Mouse (Mus musculus): ENCODE results near the gene Sbk3.
A peak's percentile ranks its signal among the peaks of the same experiment; 100 is the strongest.
"Not testable (repeated sequence)": the region's sequence is repeated elsewhere in the genome, so short reads cannot be mapped to it uniquely, and the experiment has no call there.

Gene Sbk3

DNA sequence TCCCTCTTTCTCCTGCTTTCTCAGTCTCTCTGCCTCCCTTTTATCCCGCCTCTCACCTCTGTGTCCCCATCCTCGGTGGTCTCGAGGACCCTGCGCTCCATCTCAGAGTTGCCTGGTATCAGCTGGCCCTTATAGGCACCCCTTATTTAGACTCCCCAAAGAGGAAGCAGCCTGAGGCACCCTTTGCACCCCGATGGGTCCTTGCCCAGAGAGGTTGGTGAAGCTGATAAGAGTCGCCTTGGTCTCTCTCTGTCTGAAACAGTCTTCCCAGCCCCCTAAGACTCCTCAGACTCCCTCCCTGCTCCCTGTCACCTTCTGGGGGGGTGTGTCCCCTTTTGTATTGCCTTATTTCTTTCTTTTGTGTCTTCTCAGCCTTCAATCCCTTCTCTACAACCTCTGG is at the start of gene Sbk3:
Gene Sbk3 (minus strand): TSS at position 101 of the 400 bp plus-strand sequence.
- no peak for DNase-seq (ENCODE audit: low read depth, low spot score)

DNA sequence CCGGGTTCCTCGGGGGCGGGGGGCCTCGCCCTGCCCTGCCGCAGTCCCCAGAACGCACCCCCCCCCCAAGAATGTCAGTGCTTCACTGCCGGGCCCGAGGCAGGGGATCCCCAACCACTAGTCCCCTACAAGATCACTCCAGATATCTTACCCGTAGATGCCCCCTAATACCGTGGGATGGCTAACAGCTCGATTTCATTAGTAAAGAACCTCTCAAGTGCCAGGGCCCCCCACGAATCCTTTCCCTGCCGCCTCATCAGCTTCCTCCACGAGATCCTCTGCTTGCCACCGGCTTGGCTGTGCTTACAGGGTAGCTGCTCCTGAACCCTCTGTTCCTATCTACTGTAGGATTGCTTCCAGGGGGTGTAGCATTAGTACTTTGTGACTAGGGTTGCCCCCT is 49.7 kb upstream of the Sbk3 start:
- no peak for DNase-seq (ENCODE audit: low read depth, low spot score)

DNA sequence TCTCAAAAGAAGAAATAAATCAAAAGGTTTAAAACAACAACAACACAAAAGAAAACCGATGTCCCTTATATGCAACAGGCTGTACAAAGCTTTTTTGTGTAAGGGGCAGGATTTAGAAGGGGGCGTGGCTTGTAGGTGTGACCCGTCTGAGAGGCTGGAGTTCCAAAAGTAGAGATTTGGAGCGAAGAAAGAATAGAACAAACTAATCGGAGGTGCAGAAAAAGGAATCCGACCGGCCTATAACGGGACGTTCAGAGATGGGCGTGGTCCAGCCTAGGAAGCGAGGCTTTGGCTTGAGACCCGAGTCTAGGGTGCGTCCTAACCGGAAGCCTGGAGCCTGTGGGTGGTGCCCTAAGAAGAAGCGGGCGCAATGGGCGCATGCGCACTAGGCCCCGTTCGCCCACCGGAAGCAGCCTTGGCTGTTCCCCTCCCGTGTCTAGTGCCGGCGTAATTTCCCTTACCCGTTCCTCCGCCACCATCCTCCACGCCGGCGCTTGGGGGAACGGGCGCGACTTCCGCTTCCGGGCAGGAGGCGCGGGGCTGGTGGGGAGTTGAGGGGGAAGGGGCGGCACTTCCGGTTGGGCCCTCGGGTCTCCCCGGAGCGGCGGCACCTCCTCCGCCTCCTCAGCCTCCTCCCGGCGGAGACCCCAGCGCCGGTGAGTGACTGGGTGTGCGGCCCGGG is 49.2 kb upstream of the Sbk3 start, which contains the start of the genes Zfp865 and Ccdc106:
Gene Zfp865 (plus strand): TSS at position 377 of the 682 bp plus-strand sequence.
Gene Ccdc106 (plus strand): TSS at position 554 of the 682 bp plus-strand sequence.
- DNase-seq (ENCODE audit: low read depth, low spot score) = peak; percentile 99

DNA sequence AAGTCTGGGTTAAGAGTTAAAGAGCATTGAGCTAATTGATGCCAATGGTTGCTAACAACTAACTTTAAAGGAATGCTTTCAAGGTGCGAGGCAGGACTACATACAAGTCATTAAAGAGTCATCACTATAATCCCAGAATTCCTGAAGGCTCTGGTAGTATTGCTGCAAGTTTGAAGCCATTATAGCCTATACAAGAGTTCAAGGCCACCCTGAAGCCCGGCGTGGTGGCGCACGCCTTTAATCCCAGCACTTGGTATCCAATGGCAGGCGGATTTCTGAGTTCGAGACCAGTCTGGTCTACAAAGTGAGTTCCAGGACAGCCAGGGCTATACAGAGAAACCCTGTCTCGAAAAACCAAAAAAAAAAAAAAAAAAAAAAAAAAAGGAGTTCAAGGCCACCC is 48.6 kb upstream of the Sbk3 start:
- not testable (repeated sequence) for DNase-seq (ENCODE audit: low read depth, low spot score)

DNA sequence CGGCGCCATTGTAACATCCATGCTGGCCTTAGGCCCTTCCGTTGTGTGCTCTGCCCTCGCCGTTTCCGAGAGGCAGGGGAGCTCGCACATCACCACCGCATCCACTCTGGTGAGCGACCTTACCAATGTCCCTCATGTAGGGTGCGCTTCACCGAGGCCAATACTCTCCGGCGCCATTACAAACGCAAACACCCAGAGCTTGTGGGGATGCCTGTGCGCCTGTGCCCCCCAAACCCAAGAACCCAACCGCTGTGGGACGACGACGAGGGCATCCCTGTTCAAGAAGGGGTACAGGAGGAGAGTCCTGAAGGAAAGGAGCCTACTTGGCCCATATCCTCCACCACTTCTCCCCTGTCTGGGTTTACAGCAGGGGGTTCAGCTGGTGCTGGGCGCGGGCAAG is 47.0 kb upstream of the Sbk3 start:
- DNase-seq (ENCODE audit: low read depth, low spot score) = no peak

DNA sequence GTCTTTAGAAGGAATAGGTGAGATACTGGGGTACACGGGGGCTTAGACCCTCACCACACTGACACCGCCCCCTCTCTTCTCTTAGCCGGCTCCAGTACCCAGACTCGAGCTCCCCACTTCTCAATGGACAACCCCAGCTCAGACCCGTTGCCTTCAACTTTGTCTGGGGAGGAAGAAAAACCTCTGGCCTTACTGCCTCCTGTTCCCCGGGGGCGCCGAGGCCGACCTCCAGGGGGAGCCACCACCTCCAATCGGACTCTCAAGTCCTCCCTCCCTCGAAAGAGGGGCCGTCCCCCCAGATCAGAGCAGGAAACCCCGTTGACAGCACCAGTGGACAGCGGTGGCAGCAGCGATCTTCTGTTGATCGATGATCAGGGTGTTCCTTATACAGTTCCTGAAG is 46.4 kb upstream of the Sbk3 start:
- DNase-seq (ENCODE audit: low read depth, low spot score) = no peak

DNA sequence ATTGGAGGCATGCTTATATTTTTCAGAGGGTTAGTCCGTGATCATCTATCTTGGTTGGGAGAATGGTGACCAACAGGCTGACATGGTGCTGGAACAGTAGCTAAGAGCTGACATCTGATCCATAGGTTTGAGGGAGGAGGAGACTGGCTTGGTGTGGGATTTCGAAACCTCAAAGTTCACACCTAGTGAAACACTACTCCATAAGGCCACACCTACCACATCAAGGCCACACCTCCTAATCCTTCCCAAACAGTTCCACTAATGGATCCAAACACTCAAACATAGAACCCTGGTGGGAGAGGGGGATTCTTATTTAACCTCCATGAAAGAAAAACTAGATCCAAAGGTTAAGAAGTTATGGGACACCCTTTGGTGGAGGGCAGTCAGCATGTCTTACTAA is 46.0 kb upstream of the Sbk3 start:
- DNase-seq (ENCODE audit: low read depth, low spot score) = no peak

DNA sequence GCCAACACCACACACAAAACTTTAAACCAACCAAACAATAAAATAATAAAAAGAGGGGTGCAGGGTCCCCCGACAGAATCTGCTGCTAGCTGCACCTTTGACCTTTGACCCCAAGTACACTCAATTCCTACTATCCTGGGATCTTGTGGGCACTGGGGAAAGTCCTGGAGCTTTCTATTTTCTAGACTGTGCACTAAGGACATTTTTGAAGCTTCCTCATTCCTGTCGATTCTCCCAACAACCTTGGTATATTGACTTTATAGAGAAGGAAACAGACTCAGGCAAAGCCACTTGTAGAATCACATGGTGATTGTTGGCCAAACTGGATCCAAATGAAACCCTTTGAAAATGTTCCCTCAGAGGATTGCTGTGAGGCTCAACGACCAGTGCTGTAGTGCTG is 45.1 kb upstream of the Sbk3 start:
- DNase-seq (ENCODE audit: low read depth, low spot score) = no peak

DNA sequence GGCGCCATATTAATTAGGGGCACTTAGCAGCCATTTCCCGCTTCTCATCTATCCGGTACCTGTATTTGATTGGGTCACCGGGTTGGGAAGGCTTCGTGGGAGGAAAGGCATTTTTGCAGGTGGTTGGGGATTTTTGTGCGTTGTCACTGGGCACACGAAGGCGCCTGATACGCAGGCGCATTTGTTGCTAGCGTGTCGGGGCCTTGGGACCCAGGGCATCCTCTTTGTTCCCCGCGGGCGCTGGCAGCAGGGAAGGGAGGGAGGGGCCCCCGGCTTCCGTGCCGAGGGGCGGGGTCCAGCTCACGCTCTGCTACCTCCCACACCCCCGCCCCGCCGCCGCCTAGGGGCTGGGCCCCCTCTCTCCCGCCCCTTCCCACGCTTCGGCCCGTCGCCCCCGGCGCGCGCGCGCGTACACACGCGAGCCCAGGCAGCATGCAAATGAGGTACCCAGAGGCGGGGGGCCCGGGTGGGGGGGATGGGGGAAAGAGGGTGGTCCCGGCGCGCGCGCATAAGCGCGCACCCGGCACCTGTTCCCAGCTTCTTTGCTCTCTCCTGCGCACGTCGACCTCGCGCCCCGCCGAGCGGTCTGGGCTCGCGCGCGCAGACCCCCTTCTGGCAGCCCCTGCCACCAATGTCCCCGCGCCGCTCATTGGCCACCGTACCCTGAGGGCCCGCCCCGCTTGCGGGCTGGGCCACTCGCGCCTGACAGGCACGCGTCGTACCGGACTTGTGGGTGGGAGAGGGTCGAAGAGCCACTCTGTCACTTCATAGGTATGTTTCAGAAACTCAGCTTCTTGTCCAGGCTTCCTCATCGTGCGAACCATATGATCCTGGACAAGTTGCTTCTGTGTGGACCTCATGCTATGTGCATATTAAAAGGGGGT is 44.4 kb upstream of the Sbk3 start, which contains the start of gene Gm44973:
Gene Gm44973 (plus strand): TSS at position 379 of the 884 bp plus-strand sequence.
- DNase-seq (ENCODE audit: low read depth, low spot score) = peak; percentile 97

DNA sequence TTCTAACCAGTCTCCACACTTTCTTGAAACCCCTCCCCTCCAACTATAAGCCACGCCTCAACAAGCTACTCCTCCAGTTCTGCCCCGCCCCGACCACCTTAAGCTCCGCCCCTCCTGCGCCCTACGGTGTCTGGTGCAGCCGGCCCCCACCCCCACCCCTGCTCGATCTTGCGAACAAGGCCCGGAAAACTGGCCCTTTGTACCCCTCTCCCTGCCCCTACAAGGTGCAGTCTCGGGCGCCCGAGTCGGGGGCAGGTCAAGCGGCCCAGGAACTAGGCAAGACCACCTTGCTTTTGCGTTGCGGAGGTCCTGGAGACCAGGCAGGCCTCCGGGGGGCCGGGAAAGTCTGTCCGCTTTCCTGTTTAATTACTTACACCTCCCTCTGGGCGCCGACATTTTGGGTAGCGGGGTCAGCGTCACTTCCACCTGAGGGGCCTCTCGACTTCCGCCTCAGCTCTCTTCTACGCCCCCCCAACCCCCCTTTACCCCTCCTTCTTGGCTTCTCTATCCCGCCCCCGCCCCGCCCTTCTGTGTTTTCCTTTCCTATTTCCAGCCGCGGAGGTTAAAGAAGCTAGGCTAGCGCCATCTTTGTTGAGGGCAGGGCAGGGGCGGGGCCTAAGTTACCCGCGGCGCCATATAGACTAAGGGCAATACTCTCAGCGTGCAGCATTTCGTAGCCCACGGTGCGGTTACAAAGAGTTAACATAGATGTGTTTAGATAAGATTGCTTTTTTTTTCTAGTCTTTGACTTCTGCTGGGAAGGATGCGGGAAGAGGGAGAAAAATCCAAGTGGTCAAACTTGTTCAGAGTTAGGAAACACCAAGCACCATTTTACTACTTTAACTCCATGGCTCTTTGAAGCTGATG is 43.5 kb upstream of the Sbk3 start, which contains the start of the genes Zfp524 and Fiz1:
Gene Zfp524 (plus strand): TSS at position 165 of the 867 bp plus-strand sequence.
Gene Fiz1 (minus strand): TSS at position 447 of the 867 bp plus-strand sequence.
- peak; percentile 99 for DNase-seq (ENCODE audit: low read depth, low spot score)

DNA sequence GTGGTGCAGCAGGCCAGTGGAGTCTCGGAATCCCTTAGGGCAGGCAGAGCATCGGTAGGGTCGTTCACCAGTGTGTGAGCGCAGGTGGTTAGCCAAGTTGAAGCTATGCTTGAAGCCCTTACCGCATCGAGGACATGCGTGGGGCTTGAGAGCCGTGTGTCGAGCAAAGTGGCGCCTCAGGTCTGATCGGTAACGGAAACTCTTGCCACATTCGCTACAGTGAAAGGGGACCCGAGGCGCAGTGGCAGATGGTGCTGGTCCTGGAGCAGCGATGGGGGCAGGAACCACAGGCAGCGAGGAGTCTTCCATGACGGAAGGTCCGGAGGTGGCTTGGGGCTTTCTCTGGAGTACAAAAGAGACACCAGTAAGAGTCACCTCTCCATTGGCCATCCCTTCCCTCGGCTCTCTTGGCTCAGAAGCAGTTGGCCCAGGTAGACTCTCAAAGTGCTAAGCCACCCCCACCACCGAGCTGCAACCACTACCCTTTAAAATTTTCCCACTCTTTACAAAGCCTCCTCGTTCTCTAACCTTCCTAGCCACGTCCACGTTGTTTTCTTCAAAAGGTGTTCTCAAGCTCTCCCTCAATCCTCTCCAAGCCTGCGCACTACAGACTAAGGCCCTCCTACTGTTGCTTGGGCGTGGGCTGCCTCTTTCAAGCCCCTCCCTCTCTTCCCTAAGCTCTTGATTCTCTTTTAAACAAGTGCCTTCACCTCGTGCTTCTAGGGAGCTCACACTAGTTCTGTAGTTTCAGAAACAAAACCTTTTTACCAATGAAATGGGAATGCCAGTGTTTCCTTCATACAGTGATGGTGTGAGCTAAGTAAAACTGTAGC is 41.9 kb upstream of the Sbk3 start:
- no peak for DNase-seq (ENCODE audit: low read depth, low spot score)

DNA sequence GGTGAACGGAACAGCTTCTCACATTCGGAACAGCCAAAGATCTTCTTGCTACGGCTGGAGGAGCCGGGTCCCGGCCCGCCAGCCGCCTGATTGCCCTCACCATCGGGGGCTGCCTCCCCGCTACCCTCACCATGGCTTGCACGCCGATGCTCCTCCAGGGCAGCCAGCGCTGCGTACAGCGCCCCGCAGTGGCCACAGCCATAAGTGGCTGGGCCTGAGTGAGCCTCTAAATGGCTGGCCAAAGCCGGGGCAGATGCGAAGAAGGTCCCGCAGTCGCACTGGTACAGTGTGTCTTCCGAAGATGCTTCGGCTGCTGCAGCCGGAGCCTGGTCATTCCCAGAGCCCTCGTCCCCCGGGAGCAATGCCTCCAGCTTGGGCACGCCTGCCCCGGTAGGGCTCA is 37.3 kb upstream of the Sbk3 start:
- no peak for DNase-seq (ENCODE audit: low read depth, low spot score)

DNA sequence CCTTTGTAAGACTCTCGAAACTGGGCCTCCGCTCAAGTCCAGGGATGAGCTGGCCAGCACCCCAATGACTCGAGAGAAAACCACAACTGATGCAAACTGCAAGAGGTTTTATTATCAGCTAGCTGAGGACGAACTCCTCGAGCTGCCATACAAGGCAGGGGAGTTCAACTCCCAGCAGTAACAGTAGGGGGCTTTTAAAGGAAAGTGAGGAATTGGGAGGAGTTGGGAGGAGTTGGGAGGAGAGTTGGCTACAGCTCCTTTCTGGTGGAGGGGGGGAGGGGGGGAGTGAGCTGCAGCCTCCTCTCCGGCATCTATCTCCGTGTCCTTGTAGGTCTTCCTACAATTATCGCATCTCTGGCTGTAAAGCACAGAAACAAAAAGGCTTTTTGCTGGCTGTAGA is 31.9 kb upstream of the Sbk3 start:
- DNase-seq (ENCODE audit: low read depth, low spot score) = not testable (repeated sequence)

DNA sequence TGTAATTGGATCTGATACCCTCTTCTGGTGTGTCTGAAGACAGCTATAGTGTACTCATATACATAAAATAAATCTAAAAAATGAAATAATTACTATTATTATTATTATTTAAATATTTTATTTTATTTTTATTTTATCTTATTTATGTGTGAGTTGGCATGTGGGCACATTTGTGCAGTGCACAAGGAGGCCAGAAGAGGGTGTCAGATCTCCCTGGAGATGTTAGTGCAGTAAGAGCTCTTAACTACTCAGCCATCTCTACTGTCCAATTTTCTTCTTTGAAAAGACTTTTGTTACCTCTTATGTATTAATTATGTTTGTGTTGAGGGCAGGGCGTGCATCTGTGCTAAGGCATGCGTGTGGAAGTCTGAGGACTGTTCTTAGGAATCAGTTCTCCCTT is 28.9 kb upstream of the Sbk3 start:
- peak; percentile 54 for DNase-seq (ENCODE audit: low read depth, low spot score)

DNA sequence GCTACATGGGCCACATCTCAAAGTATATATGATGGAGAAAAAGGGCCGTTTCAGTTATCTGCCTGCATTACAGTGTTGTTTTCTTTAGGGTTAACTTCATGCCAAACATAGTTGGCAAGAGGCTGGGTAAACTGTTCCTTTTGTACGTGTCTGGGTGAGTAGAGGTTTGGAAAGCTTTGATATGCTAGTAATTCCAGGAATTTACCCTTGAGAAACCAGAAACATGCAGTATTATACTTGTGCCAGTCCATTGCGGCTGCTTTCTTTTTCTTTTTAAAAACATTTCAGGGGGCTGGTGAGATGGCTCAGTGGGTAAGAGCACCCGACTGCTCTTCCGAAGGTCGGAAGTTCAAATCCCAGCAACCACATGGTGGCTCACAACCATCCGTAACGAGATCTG is 26.0 kb upstream of the Sbk3 start:
- DNase-seq (ENCODE audit: low read depth, low spot score) = no peak

DNA sequence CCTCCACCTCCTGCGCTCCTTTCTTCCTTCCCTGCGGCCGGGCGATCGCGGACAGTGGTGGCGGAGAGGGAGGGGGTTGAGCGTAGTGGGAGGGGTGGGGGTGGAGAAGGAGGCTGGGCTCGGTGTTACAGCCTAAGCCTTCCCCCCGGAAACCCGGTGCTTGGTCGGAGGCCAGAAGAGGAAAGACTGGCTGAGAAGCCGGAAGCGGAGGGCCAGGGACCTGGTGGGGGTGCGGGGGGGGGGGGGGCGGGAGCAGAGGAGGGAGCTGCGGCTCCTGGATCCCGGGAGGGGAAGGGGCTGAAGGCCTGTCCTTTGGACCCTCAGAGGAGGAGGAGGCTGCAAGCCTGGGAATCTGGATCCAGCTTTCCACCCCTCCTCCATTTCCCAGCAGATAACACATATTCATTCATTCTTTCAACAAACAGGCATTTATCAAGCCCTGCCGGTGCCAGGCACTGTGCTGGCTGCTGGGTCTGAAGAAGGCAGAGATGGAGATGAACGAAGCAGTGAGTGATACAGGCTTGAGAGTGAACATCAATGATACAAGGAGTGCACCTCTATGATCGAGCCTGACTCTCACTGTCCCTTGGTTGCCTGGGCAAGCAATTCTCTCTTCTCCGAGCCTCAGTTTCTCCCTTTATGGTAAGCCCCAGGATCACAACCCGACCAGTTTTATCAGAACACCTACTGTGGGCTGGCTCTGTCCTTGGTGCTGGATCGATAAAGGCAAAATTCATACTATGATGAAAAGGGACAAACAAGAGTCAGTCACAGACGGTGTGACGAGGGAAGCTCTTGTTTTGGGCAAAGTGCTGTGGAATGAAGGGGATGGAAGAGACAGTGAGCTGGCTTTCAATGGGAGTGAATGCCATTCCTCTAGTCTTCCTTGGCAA is 25.3 kb upstream of the Sbk3 start, which contains the start of gene Zfp579:
Gene Zfp579 (minus strand): TSS at position 156 of the 893 bp plus-strand sequence.
- DNase-seq (ENCODE audit: low read depth, low spot score) = peak; percentile 83

DNA sequence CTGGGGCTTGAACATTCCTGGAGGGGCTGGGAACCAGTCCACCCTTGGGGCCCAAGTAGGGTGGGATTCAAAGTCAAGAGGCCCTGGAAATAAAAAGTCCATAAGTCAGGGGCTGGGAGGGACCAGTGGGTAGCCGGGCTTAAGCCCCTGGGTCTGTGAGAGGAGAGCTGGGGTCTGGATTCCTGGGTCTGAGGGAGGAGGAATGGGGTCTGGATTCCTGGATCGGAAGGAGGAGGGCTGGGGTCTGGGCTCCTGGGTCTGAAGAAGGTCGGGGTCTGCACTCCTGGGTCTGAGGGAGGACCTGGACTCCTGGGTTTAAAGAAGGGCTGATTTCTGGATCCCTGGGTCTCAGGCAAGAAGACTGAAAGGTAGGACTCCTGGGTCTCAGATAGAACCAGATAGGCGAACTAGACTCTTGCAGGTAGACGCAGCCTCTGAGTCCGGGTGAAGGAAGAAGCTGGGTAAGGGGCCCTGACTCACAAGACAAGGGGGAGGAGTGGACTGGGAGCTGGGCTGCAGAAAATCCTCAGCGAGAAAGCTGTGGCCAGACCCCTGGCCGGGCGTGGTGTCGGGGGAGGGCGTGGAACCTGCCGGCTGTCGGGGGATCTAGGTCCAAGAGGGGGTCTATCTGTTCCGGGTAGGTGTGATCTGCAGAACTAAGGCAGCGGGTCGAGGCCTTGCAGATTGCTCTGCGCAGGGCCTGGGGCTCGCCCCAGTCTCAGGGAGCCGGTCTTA is 24.5 kb upstream of the Sbk3 start:
- DNase-seq (ENCODE audit: low read depth, low spot score) = no peak

DNA sequence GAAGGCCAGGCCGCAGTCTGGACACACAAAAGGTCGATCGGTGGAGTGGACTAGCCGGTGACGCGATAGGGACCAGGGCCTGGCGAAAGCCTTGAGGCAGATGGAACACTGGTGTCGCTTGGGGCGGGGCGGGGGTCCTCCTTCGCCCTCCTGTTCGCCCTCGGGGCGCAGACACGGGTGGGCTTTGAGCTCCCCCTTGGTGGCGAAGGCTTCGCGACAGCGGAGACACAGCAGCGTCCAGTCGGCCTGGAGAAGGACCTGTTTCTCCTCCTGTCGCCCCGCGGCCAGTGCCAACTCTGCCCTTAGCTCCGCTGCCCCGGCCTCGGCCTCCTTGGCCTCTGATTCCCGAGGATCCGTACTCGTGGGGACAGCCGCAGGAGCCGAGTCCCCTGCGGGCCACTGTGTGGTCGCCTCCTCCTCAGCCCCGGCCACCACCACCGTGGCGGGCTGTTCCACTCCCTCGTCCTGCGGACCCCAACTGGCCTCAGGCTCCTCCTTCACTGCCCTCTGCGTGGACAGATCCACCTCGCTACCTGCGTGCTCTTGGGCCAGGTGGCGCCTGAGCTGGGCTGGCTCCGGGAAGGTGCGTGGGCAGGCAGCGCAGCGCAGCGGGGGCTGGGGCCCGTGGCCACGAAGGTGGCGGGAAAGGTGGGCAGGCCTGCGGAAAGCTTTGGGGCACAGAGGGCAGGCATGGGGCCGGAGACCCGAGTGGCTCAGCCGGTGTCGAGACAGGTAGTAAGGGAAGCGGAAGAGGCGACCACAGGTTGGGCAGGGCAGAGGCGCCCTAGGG is 23.2 kb upstream of the Sbk3 start:
- no peak for DNase-seq (ENCODE audit: low read depth, low spot score)

Data from CD4-positive helper T cell, adult 2 months (primary cell).